In genomic region chr8:121717982-121718425, GRCm38 (mm10) we compare ENCODE assay signal across 8 mouse cellular contexts. TPM values are rescaled to one million over a fixed set of nuclear protein-coding genes. Genes with fewer than 3 reads are reported as not detected.
DNase-seq lines count a peak whose midpoint lies in the region; ATAC-seq and TF ChIP-seq lines count a peak whose summit lies in the region.

No protein-coding gene starts in this region.

- ATAC-seq in hindbrain, postnatal 0 days: peak; percentile 94
- peak; percentile 96 for ATAC-seq in megakaryocyte progenitor cell, adult 5-6 weeks (replicated peaks; ENCODE audit: poor library complexity)
- ATAC-seq in erythroid progenitor cell, adult 5-6 weeks (replicated peaks; ENCODE audit: low FRiP score, poor library complexity, severe bottlenecking): no peak

- DNase-seq in adrenal gland, adult 8-10 months: peak; percentile 74
- DNase-seq in gastrocnemius, postnatal 10 days: peak; percentile 83
- DNase-seq in hindbrain, postnatal 0 days (ENCODE audit: low spot score): peak; percentile 98
- peak; percentile 94 to 95 for DNase-seq in left cerebral cortex, adult 18-20 months (ENCODE audit: low spot score in 2 of 2)
- DNase-seq in right cerebral cortex, postnatal 25 days: peak; percentile 90

- TF ChIP-seq CTCF in cortical plate, adult 2 months (IDR thresholded peaks at IDR 0.05; ENCODE audit: extremely low read depth, insufficient read depth, low read length): peak; percentile 97
- TF ChIP-seq CTCF in hindbrain, postnatal 0 days (IDR thresholded peaks at IDR 0.05; ENCODE audit: low read depth): peak; percentile 99

- peak; percentile 29; the same call in 1 of the 2 replicates for TF ChIP-seq POLR2A in cortical plate, adult 2 months (IDR thresholded peaks at IDR 0.05; ENCODE audit: extremely low read depth, insufficient read depth, low read length)

- no peaks in the 10 kb centered on the region for H3K36me3 ChIP-seq in hindbrain, postnatal 0 days (ENCODE audit: insufficient read depth, low read length)

- no peak overlapping the region for H3K4me3 ChIP-seq in cortical plate, adult 2 months (ENCODE audit: insufficient read depth, low read length)
- H3K4me3 ChIP-seq in hindbrain, postnatal 0 days (ENCODE audit: low read length): no peak overlapping the region

- H3K9ac ChIP-seq in hindbrain, postnatal 0 days (replicated peaks; ENCODE audit: low read length): no peak overlapping the region

- H3K27me3 ChIP-seq in hindbrain, postnatal 0 days (ENCODE audit: insufficient read depth, low read length): no peaks in the 10 kb centered on the region

- 19% methylated on average over 12 of the region's 12 CpGs for WGBS in hindbrain, postnatal 0 days

- H3K4me1 ChIP-seq in cortical plate, adult 2 months (ENCODE audit: control insufficient read depth, insufficient read depth, low read length): peaks cover 2% of the 10 kb centered on the region; the same call in 1 of the 2 replicates
- peaks cover 9% of the 10 kb centered on the region for H3K4me1 ChIP-seq in hindbrain, postnatal 0 days (ENCODE audit: insufficient read depth, low read length)

- no peaks in the 10 kb centered on the region for H3K9me3 ChIP-seq in hindbrain, postnatal 0 days (ENCODE audit: low read length)

- no peak overlapping the region for H3K27ac ChIP-seq in cortical plate, adult 2 months (ENCODE audit: insufficient read depth, low read length)
- peak overlapping the region; percentile 57; the same call in 1 of the 2 replicates for H3K27ac ChIP-seq in hindbrain, postnatal 0 days

- H3K4me2 ChIP-seq in hindbrain, postnatal 0 days (ENCODE audit: low read depth, low read length): peak overlapping the region; percentile 32; the same call in 1 of the 2 replicates

RNA-seq across cellular contexts. Expression of gene Jph3, which starts 11.4 kb away (rescaled TPM):
- total RNA-seq in adrenal gland, adult 8-10 months (2022): 1 to 10 TPM; 3.2 to 6.1 (median 4.6) TPM
- polyA plus RNA-seq in cortical plate, adult 2 months (2012; rRNA removed): 196 and 211 TPM in 2 replicates
- under 1 TPM; 0.14 to 0.16 TPM for total RNA-seq in gastrocnemius, postnatal 10 days (2021)
- total RNA-seq in hindbrain, postnatal 0 days (2014; rRNA removed): 66.0 and 75.2 TPM in 2 replicates
- polyA plus RNA-seq in hindbrain, postnatal 0 days (2015; fragmentation: Nextera tagmentation; extraction: Ambion mirVana): 98.3 and 102 TPM in 2 replicates
- 100 to 1,000 TPM; 271 to 301 TPM for total RNA-seq in left cerebral cortex, adult 18-20 months (2021)
- not detected in 2 replicates for total RNA-seq in megakaryocyte progenitor cell, adult 5-6 weeks (2015)
- 0.04 TPM in 1 of 2 replicates, not detected in the other for total RNA-seq in megakaryocyte progenitor cell, adult 5-6 weeks (2017)
- total RNA-seq in erythroid progenitor cell, adult 5-6 weeks (2015; ENCODE audit: low replicate concordance): not detected in 2 replicates
- total RNA-seq in erythroid progenitor cell, adult 5-6 weeks (2017; ENCODE audit: low replicate concordance): not detected in 2 replicates
